Mouse (Mus musculus): ENCODE data around the gene Sin3b. TPM values are rescaled to one million over a fixed set of nuclear protein-coding genes. Genes with fewer than 3 reads are reported as not detected.

Sin3b gene
- polyA plus RNA-seq, 1 experiment from 2014 or later: 108 TPM

DNA sequence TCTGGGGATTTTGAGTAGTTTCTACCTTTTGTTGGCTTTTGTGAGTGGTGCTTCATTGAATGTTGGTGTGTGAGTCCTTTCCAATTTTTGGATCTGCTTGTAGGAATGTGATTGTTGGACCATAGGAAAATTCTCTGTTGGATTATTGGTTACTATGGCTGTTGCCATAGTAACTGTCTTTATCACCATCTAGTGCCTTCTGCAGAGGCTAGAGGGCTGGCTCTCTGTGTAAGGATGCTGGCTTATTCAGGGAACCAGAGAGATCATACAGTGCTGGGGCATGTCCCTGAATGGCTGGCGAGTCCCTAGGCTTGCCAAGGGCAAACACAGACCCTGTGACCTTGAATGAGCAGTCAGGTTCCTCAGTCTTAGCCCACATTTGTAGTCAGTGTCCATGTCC lies 5.6 kb downstream of the Sin3b start:
- H3K4me3 ChIP-seq (ENCODE audit: inconsistent target): no peak overlapping the region
- H3K79me2 ChIP-seq (ENCODE audit: inconsistent target): peaks cover 26% of the 10 kb centered on the region; the same call in 1 of the 2 replicates
- peaks cover 83% of the 10 kb centered on the region for H3K36me3 ChIP-seq (ENCODE audit: inconsistent target)
- H3K27ac ChIP-seq: no peak overlapping the region
- 100% methylated on average over 1 of the region's 1 CpGs for WGBS (ENCODE audit: missing documents)

DNA sequence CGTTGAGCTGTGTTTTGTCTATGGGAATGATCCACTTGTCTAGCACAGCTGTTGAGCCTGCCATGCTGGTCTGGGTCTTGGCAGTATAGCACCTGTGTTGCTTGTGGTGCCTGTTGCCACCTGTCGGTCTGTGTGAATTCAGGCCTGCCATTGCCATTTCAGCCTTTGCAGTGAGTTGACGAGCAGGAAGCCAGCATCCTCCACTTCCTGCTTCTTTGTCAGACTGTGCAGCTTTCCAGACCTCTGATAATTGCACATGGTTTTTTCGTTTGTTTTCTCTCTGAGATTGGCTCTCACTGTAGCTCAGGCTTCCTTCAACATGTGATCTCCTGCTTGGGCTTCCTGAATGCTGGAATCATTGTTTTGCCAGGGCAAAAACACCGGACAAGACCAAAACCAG lies 11.9 kb downstream of the Sin3b start:
- Histone ChIP-seq H3K79me2 (ENCODE audit: inconsistent target) (no peaks in the 10 kb centered on the region), H3K27ac (no peak overlapping the region), H3K4me3 (ENCODE audit: inconsistent target) (no peak overlapping the region), H3K36me3 (ENCODE audit: inconsistent target) (peaks cover 96% of the 10 kb centered on the region)
- 79% methylated on average over 5 of the region's 5 CpGs for WGBS (ENCODE audit: missing documents)

DNA sequence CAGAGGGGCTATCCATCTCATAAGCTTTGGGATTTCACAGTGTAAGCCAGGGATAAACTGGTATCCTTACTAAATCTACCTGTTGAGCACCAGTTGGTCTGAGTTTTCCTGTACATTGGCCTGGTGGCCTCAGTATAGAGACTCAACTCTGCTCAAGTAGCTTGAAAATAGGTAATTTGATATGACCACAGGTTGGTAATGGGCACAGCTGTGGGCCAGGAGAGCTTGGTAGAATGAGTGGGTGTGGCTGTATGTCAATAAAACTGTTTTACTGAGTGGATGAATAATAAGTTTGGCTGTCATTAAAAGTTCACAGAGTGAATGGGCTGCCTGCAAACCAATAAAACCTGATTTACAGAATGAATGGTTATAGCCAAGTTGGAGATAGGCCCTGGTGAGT lies 13.8 kb downstream of the Sin3b start:
- Histone ChIP-seq H3K4me3 (ENCODE audit: inconsistent target) (no peak overlapping the region), H3K79me2 (ENCODE audit: inconsistent target) (no peaks in the 10 kb centered on the region), H3K27ac (no peak overlapping the region), H3K36me3 (ENCODE audit: inconsistent target) (peaks cover 85% of the 10 kb centered on the region)

DNA sequence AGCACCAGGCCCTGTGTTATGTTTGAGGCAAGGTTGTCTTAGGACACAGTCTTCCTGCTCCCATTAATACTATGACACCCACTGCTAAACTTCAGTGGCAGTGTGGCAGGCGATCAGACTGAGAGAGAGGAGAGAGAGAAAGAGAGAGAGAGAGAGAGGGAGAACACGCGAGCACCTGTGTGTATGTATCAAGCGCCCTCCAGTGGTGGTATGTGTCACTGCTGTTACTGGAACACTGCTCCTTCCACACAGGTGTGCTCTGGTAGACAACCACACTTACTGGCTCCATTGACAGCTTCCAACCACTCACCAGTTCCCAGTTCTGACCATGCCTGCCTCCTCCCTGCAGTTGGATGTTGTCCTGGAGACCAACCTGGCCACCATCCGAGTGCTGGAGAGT lies 23.0 kb downstream of the Sin3b start:
- WGBS (ENCODE audit: missing documents): 57% methylated on average over 5 of the region's 5 CpGs
- Histone ChIP-seq H3K27ac (no peak overlapping the region), H3K79me2 (ENCODE audit: inconsistent target) (no peaks in the 10 kb centered on the region), H3K4me3 (ENCODE audit: inconsistent target) (no peak overlapping the region), H3K36me3 (ENCODE audit: inconsistent target) (peaks cover 80% of the 10 kb centered on the region)

DNA sequence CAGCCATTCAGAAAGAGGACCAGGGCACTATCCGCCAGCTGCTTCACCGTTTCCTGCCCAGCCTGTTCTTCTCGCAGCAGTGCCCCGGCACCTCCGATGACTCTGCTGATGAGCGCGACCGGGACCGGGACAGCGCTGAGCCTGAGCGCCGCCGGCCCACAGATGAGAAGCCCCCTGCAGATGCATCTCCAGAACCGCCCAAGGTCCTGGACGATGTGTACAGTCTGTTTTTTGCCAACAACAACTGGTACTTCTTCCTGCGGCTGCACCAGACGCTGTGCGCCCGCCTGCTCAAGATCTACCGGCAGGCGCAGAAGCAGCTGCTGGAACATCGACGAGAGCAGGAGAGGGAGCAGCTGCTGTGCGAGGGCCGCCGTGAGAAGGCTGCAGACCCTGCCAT lies 26.8 kb downstream of the Sin3b start:
- Histone ChIP-seq H3K36me3 (ENCODE audit: inconsistent target) (peaks cover 94% of the 10 kb centered on the region), H3K79me2 (ENCODE audit: inconsistent target) (no peaks in the 10 kb centered on the region), H3K4me3 (ENCODE audit: inconsistent target) (no peak overlapping the region), H3K27ac (no peak overlapping the region)
- WGBS (ENCODE audit: missing documents): 97% methylated on average over 23 of the region's 26 CpGs

DNA sequence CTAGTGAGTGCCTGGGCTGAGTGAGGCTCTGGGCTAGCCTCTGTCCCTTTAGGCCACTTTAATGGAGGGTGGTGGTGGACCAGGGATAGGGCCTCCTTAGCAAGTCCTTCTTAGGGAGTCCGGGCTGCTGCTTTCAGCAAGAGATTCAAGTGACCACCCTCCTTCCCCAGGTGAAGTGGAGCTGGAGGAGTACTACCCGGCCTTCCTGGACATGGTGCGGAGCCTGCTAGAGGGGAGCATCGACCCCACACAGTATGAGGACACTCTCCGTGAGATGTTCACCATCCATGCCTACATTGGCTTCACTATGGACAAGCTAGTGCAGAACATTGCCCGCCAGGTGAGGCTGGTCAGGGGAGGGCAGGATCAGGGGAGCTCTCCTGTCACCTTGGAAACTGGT lies 27.2 kb downstream of the Sin3b start:
- Histone ChIP-seq H3K36me3 (ENCODE audit: inconsistent target) (peaks cover 90% of the 10 kb centered on the region), H3K27ac (no peak overlapping the region), H3K79me2 (ENCODE audit: inconsistent target) (no peaks in the 10 kb centered on the region), H3K4me3 (ENCODE audit: inconsistent target) (no peak overlapping the region)
- WGBS (ENCODE audit: missing documents): 94% methylated on average over 6 of the region's 6 CpGs

DNA sequence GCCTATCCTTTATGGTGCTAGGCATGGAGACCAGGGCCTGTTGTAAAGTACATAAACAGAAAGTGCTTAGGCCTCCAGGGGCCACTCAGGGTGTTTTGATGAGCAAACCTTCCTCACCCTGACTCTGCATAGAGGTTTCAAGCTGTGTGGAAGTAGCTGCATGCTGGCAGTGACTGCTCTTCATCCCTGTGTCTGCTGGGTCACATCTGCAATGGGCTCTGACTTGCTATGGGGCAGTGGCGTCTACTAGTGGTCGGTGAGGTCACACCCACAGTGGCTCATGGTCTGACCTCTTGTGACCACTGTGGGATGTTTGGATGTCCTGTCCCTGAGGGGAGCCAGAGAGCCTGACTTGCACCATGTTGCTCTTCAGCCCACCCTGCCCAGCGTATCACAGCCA lies 28.0 kb downstream of the Sin3b start:
- H3K4me3 ChIP-seq (ENCODE audit: inconsistent target): no peak overlapping the region
- 95% methylated on average over 3 of the region's 3 CpGs for WGBS (ENCODE audit: missing documents)
- no peaks in the 10 kb centered on the region for H3K79me2 ChIP-seq (ENCODE audit: inconsistent target)
- H3K36me3 ChIP-seq (ENCODE audit: inconsistent target): peaks cover 90% of the 10 kb centered on the region
- H3K27ac ChIP-seq: no peak overlapping the region

DNA sequence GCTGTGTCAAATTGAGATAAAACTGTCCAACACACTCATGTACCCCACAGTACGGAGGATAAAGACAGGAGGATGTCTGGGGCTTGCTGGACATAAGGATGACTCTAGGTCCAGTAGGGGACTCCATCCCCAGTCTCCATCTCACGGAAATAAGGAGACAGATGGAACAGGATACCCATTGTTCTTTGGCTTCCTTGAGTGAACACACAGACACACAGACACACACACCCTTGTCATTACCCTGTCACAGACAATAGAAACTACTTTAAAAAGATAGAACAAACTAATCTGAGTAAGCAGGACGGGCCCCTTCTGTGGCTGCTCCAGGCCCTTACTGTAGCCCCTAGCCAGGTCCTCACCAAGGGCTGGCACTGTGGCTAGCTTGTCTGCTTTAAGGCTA lies 29.2 kb downstream of the Sin3b start:
- Histone ChIP-seq H3K79me2 (ENCODE audit: inconsistent target) (no peaks in the 10 kb centered on the region), H3K4me3 (ENCODE audit: inconsistent target) (no peak overlapping the region), H3K36me3 (ENCODE audit: inconsistent target) (peaks cover 90% of the 10 kb centered on the region), H3K27ac (no peak overlapping the region)
- WGBS (ENCODE audit: missing documents): 91% methylated on average over 3 of the region's 3 CpGs

DNA sequence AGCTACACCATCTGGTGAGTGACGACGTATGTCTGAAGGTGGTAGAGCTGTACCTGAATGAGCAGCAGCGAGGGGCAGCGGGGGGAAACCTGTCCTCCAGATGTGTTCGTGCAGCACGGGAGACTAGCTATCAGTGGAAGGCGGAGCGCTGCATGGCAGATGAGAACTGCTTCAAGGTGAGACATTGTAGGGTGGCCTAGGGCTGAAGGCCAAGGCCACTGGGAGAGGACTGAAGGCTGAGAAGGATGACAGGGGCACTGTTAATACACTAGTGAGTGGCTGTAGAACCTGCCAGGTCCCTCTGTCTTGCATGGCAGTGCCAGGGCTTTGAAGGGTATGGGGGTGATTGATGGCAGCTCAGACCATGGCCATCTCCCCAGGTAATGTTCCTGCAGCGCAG lies 30.1 kb downstream of the Sin3b start:
- no peak overlapping the region for H3K27ac ChIP-seq
- 97% methylated on average over 9 of the region's 9 CpGs for WGBS (ENCODE audit: missing documents)
- peaks cover 90% of the 10 kb centered on the region for H3K36me3 ChIP-seq (ENCODE audit: inconsistent target)
- H3K4me3 ChIP-seq (ENCODE audit: inconsistent target): no peak overlapping the region
- no peaks in the 10 kb centered on the region for H3K79me2 ChIP-seq (ENCODE audit: inconsistent target)

DNA sequence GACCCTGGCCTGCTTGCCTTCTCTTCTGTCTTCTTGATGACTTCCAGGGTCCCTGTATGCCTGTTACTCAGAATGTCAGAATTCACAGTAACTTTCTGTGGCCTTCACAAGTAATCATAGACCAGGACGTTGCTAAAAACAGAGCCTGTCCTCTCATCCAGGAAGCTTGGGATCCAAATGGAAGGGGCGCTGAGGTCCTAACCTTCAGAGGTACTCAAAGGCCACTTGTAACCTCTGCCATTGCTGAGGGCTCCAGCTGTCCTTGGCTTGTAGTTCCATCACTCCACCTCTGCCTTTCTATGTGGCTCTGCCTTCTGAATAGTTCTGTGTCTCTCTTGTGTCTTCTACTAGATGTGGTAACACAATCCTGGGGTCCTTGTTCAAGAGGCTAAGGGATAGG lies 30.7 kb downstream of the Sin3b start:
- H3K36me3 ChIP-seq (ENCODE audit: inconsistent target): peaks cover 88% of the 10 kb centered on the region
- H3K79me2 ChIP-seq (ENCODE audit: inconsistent target): no peaks in the 10 kb centered on the region
- H3K27ac ChIP-seq: no peak overlapping the region
- H3K4me3 ChIP-seq (ENCODE audit: inconsistent target): no peak overlapping the region
- whole genome bisulfite sequencing (ENCODE audit: missing documents): 100% methylated on average over 2 of the region's 2 CpGs

DNA sequence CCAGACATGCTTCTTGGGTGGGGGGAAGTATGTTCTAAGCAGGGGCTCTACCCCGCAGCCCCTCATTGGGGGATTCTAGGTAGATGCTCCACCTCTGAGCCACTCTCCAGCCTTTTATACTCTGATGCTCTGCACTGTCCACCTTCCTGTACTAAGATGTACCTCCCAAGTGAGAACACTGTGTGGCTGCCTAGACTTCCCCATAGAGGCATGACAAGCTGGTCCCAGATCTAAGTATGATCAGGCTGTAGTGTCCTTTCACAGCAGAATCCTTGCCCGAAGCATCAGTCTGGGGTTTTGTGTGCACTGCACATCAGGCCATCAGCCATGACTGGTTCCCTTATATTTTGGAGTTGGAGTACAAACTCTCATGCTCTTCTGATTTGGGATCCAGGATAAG lies 32.9 kb downstream of the Sin3b start:
- no peak overlapping the region for H3K4me3 ChIP-seq (ENCODE audit: inconsistent target)
- WGBS (ENCODE audit: missing documents): 100% methylated on average over 2 of the region's 2 CpGs
- H3K27ac ChIP-seq: no peak overlapping the region
- H3K36me3 ChIP-seq (ENCODE audit: inconsistent target): peaks cover 65% of the 10 kb centered on the region
- no peaks in the 10 kb centered on the region for H3K79me2 ChIP-seq (ENCODE audit: inconsistent target)

DNA sequence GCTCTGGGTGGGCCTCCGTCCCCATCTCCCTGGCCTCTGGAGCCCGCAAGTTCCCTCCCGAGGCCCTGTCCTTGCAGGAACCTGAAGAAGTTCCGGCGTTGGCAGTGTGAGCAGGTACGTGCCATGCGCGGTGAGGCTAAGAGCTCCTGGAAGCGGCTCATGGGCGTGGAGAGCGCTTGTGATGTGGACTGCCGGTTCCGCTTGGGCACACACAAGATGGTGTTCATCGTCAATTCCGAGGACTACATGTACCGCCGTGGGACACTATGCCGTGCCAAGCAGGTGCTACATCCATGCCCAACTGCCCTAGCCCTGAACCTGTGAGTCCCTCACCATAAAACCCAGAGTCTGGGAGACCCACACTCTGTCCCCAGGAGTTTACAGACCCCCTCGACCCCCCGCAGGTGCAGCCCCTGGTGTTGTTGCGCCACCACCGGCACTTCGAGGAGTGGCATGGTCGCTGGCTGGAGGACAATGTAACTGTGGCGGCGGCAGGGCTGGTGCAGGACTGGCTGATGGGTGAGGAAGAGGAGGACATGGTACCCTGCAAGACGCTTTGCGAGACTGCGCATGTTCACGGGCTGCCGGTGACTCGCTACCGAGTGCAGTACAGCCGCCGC lies 33.8 kb downstream of the Sin3b start:
- Histone ChIP-seq H3K4me3 (ENCODE audit: inconsistent target) (no peak overlapping the region), H3K36me3 (ENCODE audit: inconsistent target) (peaks cover 60% of the 10 kb centered on the region), H3K27ac (no peak overlapping the region), H3K79me2 (ENCODE audit: inconsistent target) (no peaks in the 10 kb centered on the region)
- whole genome bisulfite sequencing (ENCODE audit: missing documents): 94% methylated on average over 31 of the region's 35 CpGs

DNA sequence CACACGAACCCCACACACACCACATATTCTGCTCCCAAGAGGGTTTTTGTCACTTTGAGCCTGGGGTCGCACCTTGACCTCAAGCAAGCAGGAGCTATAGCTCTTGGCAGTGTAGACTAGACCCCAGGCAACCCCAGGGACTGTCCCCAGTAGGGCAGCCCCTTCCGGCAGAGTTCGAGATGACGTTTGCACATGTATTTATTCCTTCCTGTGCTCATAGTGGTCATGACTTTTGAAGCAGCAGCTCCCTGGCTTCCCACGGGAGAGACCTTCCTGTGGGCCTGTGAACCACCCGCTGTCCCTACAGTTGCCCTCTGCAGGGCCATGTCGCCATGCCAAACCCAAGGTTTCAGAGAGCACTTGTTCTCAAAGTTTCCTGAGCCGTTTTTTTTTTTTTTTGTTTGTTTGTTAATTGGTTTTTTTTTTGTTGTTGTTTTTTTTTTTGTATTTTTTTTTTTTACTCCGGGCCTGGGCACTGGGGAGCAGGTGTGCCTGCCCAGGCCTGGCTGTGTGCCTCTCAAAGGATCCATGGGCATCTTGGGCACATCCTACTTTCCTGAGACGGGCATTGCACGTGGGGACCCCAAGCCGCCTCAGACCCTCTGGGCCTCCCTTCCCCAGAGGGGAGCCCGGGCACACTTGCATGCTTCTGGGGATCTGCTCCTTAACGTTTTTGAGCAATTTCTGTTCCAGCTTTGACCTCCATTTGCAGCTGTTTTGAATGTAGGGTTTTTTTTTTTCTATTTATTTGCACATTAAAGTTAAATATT lies 34.5 kb downstream of the Sin3b start:
- no peak overlapping the region for H3K27ac ChIP-seq
- WGBS (ENCODE audit: missing documents): 95% methylated on average over 11 of the region's 15 CpGs
- peaks cover 52% of the 10 kb centered on the region for H3K36me3 ChIP-seq (ENCODE audit: inconsistent target)
- no peaks in the 10 kb centered on the region for H3K79me2 ChIP-seq (ENCODE audit: inconsistent target)
- H3K4me3 ChIP-seq (ENCODE audit: inconsistent target): no peak overlapping the region

DNA sequence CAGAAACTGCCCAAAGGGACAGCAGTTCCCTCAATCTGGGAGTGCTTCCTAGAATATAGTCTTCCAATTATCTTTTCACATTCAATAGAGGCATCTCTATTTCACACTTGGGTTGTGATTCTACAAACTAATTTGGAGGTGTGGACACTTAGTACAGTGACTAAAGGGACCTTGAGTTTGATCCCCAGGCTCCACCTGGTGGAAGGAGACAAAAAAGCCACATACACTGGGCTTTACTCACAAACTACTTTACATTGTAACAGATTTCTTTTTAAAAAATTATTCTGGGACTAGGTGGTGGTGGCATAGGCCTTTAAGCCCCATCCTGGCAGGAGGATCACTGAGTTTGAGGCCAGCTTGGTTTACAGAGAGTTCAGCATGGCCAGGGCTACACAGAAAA lies 35.2 kb downstream of the Sin3b start:
- Histone ChIP-seq H3K79me2 (ENCODE audit: inconsistent target) (no peaks in the 10 kb centered on the region), H3K4me3 (ENCODE audit: inconsistent target) (no peak overlapping the region), H3K27ac (no peak overlapping the region), H3K36me3 (ENCODE audit: inconsistent target) (peaks cover 45% of the 10 kb centered on the region)

DNA sequence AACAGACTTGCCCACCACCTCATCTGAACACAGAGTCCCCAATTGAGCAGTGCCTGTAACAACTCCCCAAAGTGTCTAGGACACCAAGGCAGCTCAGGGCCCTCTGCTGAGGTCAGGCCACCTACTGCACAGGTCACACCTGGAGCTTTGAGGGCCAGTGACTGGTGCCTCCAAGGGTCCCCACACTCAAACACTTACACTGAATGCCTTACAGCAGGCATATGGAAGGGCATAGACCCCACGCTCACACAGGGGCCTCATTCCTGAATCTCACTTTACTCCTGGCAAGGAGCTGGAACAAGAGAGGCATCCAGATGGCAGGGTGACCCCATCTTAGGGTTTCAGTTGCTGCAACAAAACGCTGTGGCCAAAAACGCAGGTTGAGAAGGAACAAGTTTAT lies 37.1 kb downstream of the Sin3b start:
- 91% methylated on average over 3 of the region's 3 CpGs for WGBS (ENCODE audit: missing documents)
- no peak overlapping the region for H3K27ac ChIP-seq
- no peaks in the 10 kb centered on the region for H3K79me2 ChIP-seq (ENCODE audit: inconsistent target)
- H3K4me3 ChIP-seq (ENCODE audit: inconsistent target): no peak overlapping the region
- peaks cover 34% of the 10 kb centered on the region for H3K36me3 ChIP-seq (ENCODE audit: inconsistent target)

All from macrophage (primary cell).